Mouse (Mus musculus): ENCODE data around the gene Mid1ip1. TPM values are rescaled to one million over a fixed set of nuclear protein-coding genes. Genes with fewer than 3 reads are reported as not detected.

Gene Mid1ip1
- total and polyA plus RNA-seq, 3 experiments = 37.1 to 51.2 (median 41.5) TPM

GRCm38 (mm10) chrX:10706728-10707127, 8.1 kb upstream of the Mid1ip1 start:
- Histone ChIP-seq H3K9ac (ENCODE audit: insufficient read depth, low read depth) (no peak overlapping the region), H3K4me3 (replicated peaks in 1 of 3; ENCODE audit: low read depth in 2 of 3, low read length in 2 of 3, poor library complexity in 1 of 3) (no peak overlapping the region), H3K4me1 (ENCODE audit: control insufficient read depth in 1 of 2, insufficient read depth in 2 of 2) (no peaks in the 10 kb centered on the region), H3K27ac (ENCODE audit: insufficient read depth, low read depth) (no peak overlapping the region), H3K9me3 (replicated peaks; ENCODE audit: low read length) (no peaks in the 10 kb centered on the region), H3K4me2 (ENCODE audit: insufficient read depth, low read depth, poor library complexity, severe bottlenecking) (no peak overlapping the region), H3K36me3 (replicated peaks in 1 of 2; ENCODE audit: control insufficient read depth in 1 of 2, insufficient read depth in 1 of 2, low read length in 1 of 2) (no peaks in the 10 kb centered on the region), H3K79me2 (replicated peaks; ENCODE audit: control insufficient read depth, extremely low read depth, insufficient read depth, poor library complexity, severe bottlenecking) (no peaks in the 10 kb centered on the region), H3K27me3 (replicated peaks) (no peaks in the 10 kb centered on the region)
- in situ Hi-C loops (cut with MboI; ENCODE audit: low pct_ligation_motif_present, low pct_unique_long_range_greater_than_20kb, low sequenced_read_pairs) (no loop called here), dilution Hi-C loops (cut with MboI; ENCODE audit: extremely low pct_ligation_motif_present, extremely low pct_unique_long_range_greater_than_20kb, low sequenced_read_pairs) (no loop called here)
- TF ChIP-seq GABPA (IDR thresholded peaks at IDR 0.05; ENCODE audit: insufficient replicate concordance, low read depth, low read length) (no peak), HCFC1 (IDR thresholded peaks at IDR 0.05; ENCODE audit: low read depth, low read length) (no peak), EP300 (IDR thresholded peaks at IDR 0.05; ENCODE audit: low read length) (no peak), ETS1 (conservative IDR thresholded peaks at IDR 0.05; ENCODE audit: low read depth, low read length) (no peak), POLR2AphosphoS2 (IDR thresholded peaks at IDR 0.05; ENCODE audit: low read depth, low read length) (no peak), TBP (conservative IDR thresholded peaks at IDR 0.05; ENCODE audit: low read depth, low read length) (no peak), PAX5 (IDR thresholded peaks at IDR 0.05; ENCODE audit: low read length) (no peak), JUND (conservative IDR thresholded peaks at IDR 0.05; ENCODE audit: low read depth, low read length) (no peak), MXI1 (IDR thresholded peaks at IDR 0.05; ENCODE audit: low read depth, low read length) (no peak), NRF1 (IDR thresholded peaks at IDR 0.05; ENCODE audit: low read depth, low read length) (no peak), MAFK (IDR thresholded peaks at IDR 0.05; ENCODE audit: insufficient replicate concordance, low read length) (no peak), SIN3A (IDR thresholded peaks at IDR 0.05; ENCODE audit: low read length) (no peak), CHD2 (IDR thresholded peaks at IDR 0.05; ENCODE audit: low read length) (no peak), CHD1 (IDR thresholded peaks at IDR 0.05; ENCODE audit: low read depth, low read length) (no peak), MYC (IDR thresholded peaks at IDR 0.05; ENCODE audit: low read depth, low read length) (no peak), JUN (IDR thresholded peaks at IDR 0.05; ENCODE audit: insufficient read depth, low read depth, low read length) (no peak), SMC3 (IDR thresholded peaks at IDR 0.05; ENCODE audit: low read depth, low read length) (no peak), IRF4 (IDR thresholded peaks at IDR 0.05; ENCODE audit: low read depth, low read length) (no peak)
- DNase-seq (ENCODE audit: extremely low read depth) = no peak

GRCm38 (mm10) chrX:10713839-10714637, 775 bp upstream of the Mid1ip1 start:
- DNase-seq (ENCODE audit: extremely low read depth) = no peak
- no peaks in the 10 kb centered on the region for H3K9me3 ChIP-seq (replicated peaks; ENCODE audit: low read length)
- H3K4me3 ChIP-seq (replicated peaks in 1 of 3; ENCODE audit: low read depth in 2 of 3, low read length in 2 of 3, poor library complexity in 1 of 3) = peak overlapping the region in 2 of 3 experiments; percentile 37 to 47
- TF ChIP-seq CTCF (conservative IDR thresholded peaks at IDR 0.05 in 1 of 2, IDR thresholded peaks at IDR 0.05 in 1 of 2; ENCODE audit: low read depth in 2 of 2, low read length in 2 of 2) (peak in 1 of 2 experiments; percentile 44; a peak in 2 of 4 replicates), SMC3 (IDR thresholded peaks at IDR 0.05; ENCODE audit: low read depth, low read length) (peak; percentile 21; the same call in 1 of the 2 replicates), ELF1 (IDR thresholded peaks at IDR 0.05; ENCODE audit: low read depth, low read length) (peak; percentile 67), RAD21 (IDR thresholded peaks at IDR 0.05; ENCODE audit: low read depth, low read length) (peak; percentile 39), KAT2A (IDR thresholded peaks at IDR 0.05; ENCODE audit: insufficient replicate concordance, low read length) (no peak)
- H3K4me1 ChIP-seq (ENCODE audit: control insufficient read depth in 1 of 2, insufficient read depth in 2 of 2) = peaks cover 0 to 4% of the 10 kb centered on the region in 2 experiments; a peak in 1 of 4 replicates
- peak overlapping the region; percentile 60 for H3K27ac ChIP-seq (ENCODE audit: insufficient read depth, low read depth)
- in situ Hi-C loops (cut with MboI; ENCODE audit: low pct_ligation_motif_present, low pct_unique_long_range_greater_than_20kb, low sequenced_read_pairs) = no loop called here
- dilution Hi-C loops (cut with MboI; ENCODE audit: extremely low pct_ligation_motif_present, extremely low pct_unique_long_range_greater_than_20kb, low sequenced_read_pairs) = no loop called here
- H3K79me2 ChIP-seq (replicated peaks; ENCODE audit: control insufficient read depth, extremely low read depth, insufficient read depth, poor library complexity, severe bottlenecking) = peaks cover 6% of the 10 kb centered on the region; the same call in 1 of the 2 replicates
- peak overlapping the region; percentile 94; the same call in 1 of the 2 replicates for H3K4me2 ChIP-seq (ENCODE audit: insufficient read depth, low read depth, poor library complexity, severe bottlenecking)
- no peaks in the 10 kb centered on the region for H3K36me3 ChIP-seq (replicated peaks in 1 of 2; ENCODE audit: control insufficient read depth in 1 of 2, insufficient read depth in 1 of 2, low read length in 1 of 2)
- H3K27me3 ChIP-seq (replicated peaks) = no peaks in the 10 kb centered on the region
- H3K9ac ChIP-seq (ENCODE audit: insufficient read depth, low read depth) = peak overlapping the region; percentile 80; the same call in 1 of the 2 replicates

Data from CH12.LX (cell line).